In the genomic region with DNA sequence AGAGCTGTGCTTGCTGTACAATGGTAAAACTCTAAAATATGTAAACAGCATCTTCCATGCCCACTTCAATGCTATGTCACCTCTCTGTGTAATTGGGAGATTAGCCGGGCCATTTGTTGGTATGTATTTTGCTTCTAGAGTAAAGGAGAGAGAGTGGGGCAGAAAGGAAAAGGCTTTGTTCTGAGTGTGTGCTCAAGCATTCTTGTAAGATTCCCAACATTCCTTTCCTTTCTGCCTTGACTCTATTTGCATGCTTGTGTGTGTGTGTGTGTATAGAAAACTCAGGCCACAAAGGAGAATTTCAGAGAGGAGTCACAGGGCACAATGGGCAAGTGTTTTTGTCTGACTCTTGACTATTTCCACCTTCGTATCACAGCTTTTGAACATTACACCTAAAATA, we compare ENCODE assay signal across 21 mouse cellular contexts.
A peak's percentile ranks its signal among the peaks of the same experiment; 100 is the strongest.
DNase-seq lines count a peak whose midpoint lies in the region; ATAC-seq lines count a peak whose summit lies in the region.
"Had no signal": no experiment of that assay in that cellular context is flagged by ENCODE, and none has a peak within 500 bp of the region (broad histone marks: within the 10 kb centered on the region; RNA-seq: fewer than 3 reads in every experiment).

No protein-coding gene starts in this region.

- no peak overlapping the region for H3K27ac ChIP-seq in embryonic facial prominence, embryonic 11.5 days (replicated peaks; ENCODE audit: low read depth, low read length)
- no peak overlapping the region; the same call in 1 of the 2 replicates for H3K27ac ChIP-seq in embryonic facial prominence, embryonic 10.5 days (replicated peaks)
- H3K27ac ChIP-seq in lung, embryonic 16.5 days (ENCODE audit: low read length): no peak overlapping the region
- H3K27ac ChIP-seq in embryonic facial prominence, embryonic 14.5 days (replicated peaks; ENCODE audit: low read depth, low read length): no peak overlapping the region
- H3K27ac ChIP-seq: forebrain, embryonic 12.5 days; heart, adult 2 months; limb, embryonic 10.5 days; neural tube, embryonic 12.5 days had no signal

- H3K4me1 ChIP-seq in embryonic facial prominence, embryonic 11.5 days (ENCODE audit: control insufficient read depth, insufficient read depth, low read length): no peaks in the 10 kb centered on the region
- peaks cover 27% of the 10 kb centered on the region for H3K4me1 ChIP-seq in embryonic facial prominence, embryonic 10.5 days
- H3K4me1 ChIP-seq in lung, embryonic 16.5 days (replicated peaks; ENCODE audit: control insufficient read depth, insufficient read depth, low read length): peaks cover 9% of the 10 kb centered on the region; the same call in 1 of the 2 replicates
- peaks cover 5% of the 10 kb centered on the region; the same call in 1 of the 2 replicates for H3K4me1 ChIP-seq in embryonic facial prominence, embryonic 14.5 days (ENCODE audit: control insufficient read depth, insufficient read depth, low read length)

- peak; percentile 22 for DNase-seq in embryonic facial prominence, embryonic 11.5 days (ENCODE audit: low spot score)
- DNase-seq in embryonic facial prominence, embryonic 10.5 days (ENCODE audit: low spot score): no peak
- DNase-seq in lung, adult 18-20 months: no peak
- peak; percentile 62 for DNase-seq in R1 (ENCODE audit: low read depth, low spot score)
- peak; percentile 43 for DNase-seq in embryonic facial prominence, embryonic 14.5 days (ENCODE audit: low spot score)
- no peak for DNase-seq in cerebellum, adult 9-10 months
- no peak for DNase-seq in kidney, adult 9 months
- DNase-seq: cerebellum, adult 8-10 months; gastrocnemius, postnatal 14 days; heart, adult 2 months; heart, postnatal 36 days; kidney, adult 18-20 months; kidney, postnatal 25 days; layer of hippocampus, adult 9-11 months; liver, postnatal 0 days; thymus, postnatal 25 days had no signal

- no peak overlapping the region for H3K4me3 ChIP-seq in embryonic facial prominence, embryonic 11.5 days (ENCODE audit: low read depth, low read length)
- no peak overlapping the region for H3K4me3 ChIP-seq in embryonic facial prominence, embryonic 10.5 days
- no peak overlapping the region for H3K4me3 ChIP-seq in lung, embryonic 16.5 days (ENCODE audit: low read length)
- H3K4me3 ChIP-seq in embryonic facial prominence, embryonic 14.5 days (ENCODE audit: low read depth, low read length): no peak overlapping the region
- H3K4me3 ChIP-seq: forebrain, embryonic 12.5 days; heart, adult 2 months; limb, embryonic 10.5 days; neural tube, embryonic 12.5 days had no signal

- H3K36me3 ChIP-seq in embryonic facial prominence, embryonic 11.5 days (replicated peaks; ENCODE audit: control insufficient read depth, insufficient read depth, low read depth, low read length): no peaks in the 10 kb centered on the region
- H3K36me3 ChIP-seq in embryonic facial prominence, embryonic 10.5 days (replicated peaks): no peaks in the 10 kb centered on the region
- H3K36me3 ChIP-seq in lung, embryonic 16.5 days (ENCODE audit: control insufficient read depth, insufficient read depth, low read length): no peaks in the 10 kb centered on the region
- no peaks in the 10 kb centered on the region for H3K36me3 ChIP-seq in embryonic facial prominence, embryonic 14.5 days (ENCODE audit: control insufficient read depth, insufficient read depth, low read length)
- H3K36me3 ChIP-seq: forebrain, embryonic 12.5 days; G1E; limb, embryonic 10.5 days; neural tube, embryonic 12.5 days had no signal

- H3K9me3 ChIP-seq in embryonic facial prominence, embryonic 11.5 days (replicated peaks; ENCODE audit: control insufficient read depth, low read length): no peaks in the 10 kb centered on the region
- H3K9me3 ChIP-seq in embryonic facial prominence, embryonic 10.5 days: no peaks in the 10 kb centered on the region
- H3K9me3 ChIP-seq in lung, embryonic 16.5 days (ENCODE audit: control insufficient read depth, low read length): no peaks in the 10 kb centered on the region
- no peaks in the 10 kb centered on the region for H3K9me3 ChIP-seq in embryonic facial prominence, embryonic 14.5 days (ENCODE audit: control insufficient read depth, low read length)
- H3K9me3 ChIP-seq: forebrain, embryonic 12.5 days; G1E; limb, embryonic 10.5 days; neural tube, embryonic 12.5 days had no signal

- H3K9ac ChIP-seq in embryonic facial prominence, embryonic 11.5 days (replicated peaks; ENCODE audit: low read length): no peak overlapping the region
- H3K9ac ChIP-seq in lung, embryonic 16.5 days (ENCODE audit: low read length): no peak overlapping the region
- no peak overlapping the region for H3K9ac ChIP-seq in embryonic facial prominence, embryonic 14.5 days (ENCODE audit: low read depth, low read length)
- H3K9ac ChIP-seq: forebrain, embryonic 12.5 days; liver, postnatal 0 days; neural tube, embryonic 12.5 days had no signal

- H3K27me3 ChIP-seq in embryonic facial prominence, embryonic 11.5 days (ENCODE audit: control insufficient read depth, insufficient read depth, low read length): no peaks in the 10 kb centered on the region
- peaks cover 8% of the 10 kb centered on the region for H3K27me3 ChIP-seq in embryonic facial prominence, embryonic 10.5 days (replicated peaks; ENCODE audit: low read depth, poor library complexity, severe bottlenecking)
- H3K27me3 ChIP-seq in lung, embryonic 16.5 days (ENCODE audit: control insufficient read depth, insufficient read depth, low read depth, low read length): no peaks in the 10 kb centered on the region
- H3K27me3 ChIP-seq in embryonic facial prominence, embryonic 14.5 days (replicated peaks; ENCODE audit: control insufficient read depth, insufficient read depth, low read length): no peaks in the 10 kb centered on the region
- H3K27me3 ChIP-seq: neural tube, embryonic 12.5 days had no signal

- no peak overlapping the region for H3K4me2 ChIP-seq in embryonic facial prominence, embryonic 11.5 days (ENCODE audit: low read depth, low read length)
- no peak overlapping the region for H3K4me2 ChIP-seq in lung, embryonic 16.5 days (ENCODE audit: low read depth, low read length)
- no peak overlapping the region for H3K4me2 ChIP-seq in embryonic facial prominence, embryonic 14.5 days (ENCODE audit: low read depth, low read length)
- H3K4me2 ChIP-seq: forebrain, embryonic 12.5 days; neural tube, embryonic 12.5 days had no signal

- ATAC-seq in embryonic facial prominence, embryonic 11.5 days (replicated peaks; ENCODE audit: insufficient number of reproducible peaks, low FRiP score, low TSS enrichment, low read depth): no peak
- ATAC-seq in lung, embryonic 16.5 days (ENCODE audit: low read depth): peak; percentile 74
- peak; percentile 26; the same call in 1 of the 2 replicates for ATAC-seq in embryonic facial prominence, embryonic 14.5 days (ENCODE audit: low read depth)
- ATAC-seq: liver, postnatal 0 days had no signal

- WGBS in embryonic facial prominence, embryonic 11.5 days: 37% methylated on average over 2 of the region's 2 CpGs
- WGBS in embryonic facial prominence, embryonic 10.5 days: 41% methylated on average over 2 of the region's 2 CpGs
- WGBS in lung, embryonic 16.5 days: 29% methylated on average over 2 of the region's 2 CpGs
- 46% methylated on average over 2 of the region's 2 CpGs for WGBS in embryonic facial prominence, embryonic 14.5 days

Comparison
In these comparisons a context has a peak if more than half of its experiments do, and no peak if none do; other contexts are left out.
1. DNase-seq: peak in embryonic facial prominence, embryonic 11.5 days (single experiment), R1 (single experiment) and embryonic facial prominence, embryonic 14.5 days (single experiment); none in embryonic facial prominence, embryonic 10.5 days (single experiment), lung, adult 18-20 months (0 of 2), cerebellum, adult 9-10 months (single experiment) and kidney, adult 9 months (single experiment).